Mouse (Mus musculus) CH12.LX (cell line): ENCODE measurements at regions not wholly inside any gene's neighbourhood (a gene's known extent, or its start where the extent isn't known, plus 50 kb on each side); places are given as distances from the start of the nearest gene placed in this dataset.

ENCODE experiments used
- DNase-seq: peaks from one replicate; pipeline ENCODE4 v3.0.0-alpha.2; 2013; ENCODE audit errors: extremely low read depth
- H3K27ac ChIP-seq: 2 replicates; pipeline ENCODE4 v1.5.1; 2012; ENCODE audit warnings: low read depth, mild to moderate bottlenecking, control low read depth, moderate library complexity; ENCODE audit not compliant: insufficient read depth
- H3K27me3 ChIP-seq: replicated peaks from 2 replicates; pipeline ENCODE3; 2012; ENCODE audit warnings: inconsistent platforms
- H3K36me3 ChIP-seq, 2 experiments: replicated peaks in 1 of 2; 2 replicates each; pipeline versions ENCODE3 to v1.6.1; 2012; ENCODE audit warnings: inconsistent platforms in 1 of 2, low read length in 1 of 2, mild to moderate bottlenecking in 1 of 2, mixed read lengths in 1 of 2, moderate library complexity in 1 of 2; ENCODE audit not compliant: control insufficient read depth in 1 of 2, insufficient read depth in 1 of 2
- H3K4me1 ChIP-seq, 2 experiments: 2 replicates each; pipeline ENCODE4 v1.6.1; 2012; ENCODE audit warnings: inconsistent platforms in 1 of 2, moderate library complexity in 1 of 2; ENCODE audit not compliant: insufficient read depth in 2 of 2, control insufficient read depth in 1 of 2
- H3K4me2 ChIP-seq: 2 replicates; pipeline ENCODE4 v1.6.1; 2012; ENCODE audit warnings: low read depth, mild to moderate bottlenecking, control low read depth; ENCODE audit not compliant: poor library complexity, insufficient read depth, severe bottlenecking
- H3K4me3 ChIP-seq, 3 experiments: fragments of 150-350 bp in 1 of 3; sonication (generic) in 1 of 3; replicated peaks in 1 of 3; 2 replicates each; pipeline versions ENCODE3 to v1.5.1; 2011 to 2012; ENCODE audit warnings: low read depth in 2 of 3, low read length in 2 of 3, mild to moderate bottlenecking in 2 of 3, moderate library complexity in 2 of 3, control low read depth in 1 of 3, improper control_type of control experiment in 1 of 3, inconsistent platforms in 1 of 3, mixed read lengths in 1 of 3; ENCODE audit not compliant: poor library complexity in 1 of 3
- H3K79me2 ChIP-seq: replicated peaks from 2 replicates; pipeline ENCODE4 v1.6.1; 2012; ENCODE audit warnings: mild to moderate bottlenecking, moderate library complexity; ENCODE audit not compliant: control insufficient read depth, poor library complexity, insufficient read depth, severe bottlenecking; ENCODE audit errors: extremely low read depth
- H3K9ac ChIP-seq: 2 replicates; pipeline ENCODE4 v1.6.1; 2012; ENCODE audit warnings: low read depth, mild to moderate bottlenecking, control low read depth, moderate library complexity; ENCODE audit not compliant: insufficient read depth
- H3K9me3 ChIP-seq: replicated peaks from 2 replicates; pipeline ENCODE3; 2012; ENCODE audit warnings: low read length, inconsistent platforms, mixed read lengths
- BHLHE40 ChIP-seq: IDR thresholded peaks from 2 replicates; pipeline ENCODE4 v1.6.1; 2011; ENCODE audit warnings: mild to moderate bottlenecking, low read depth, low read length, improper control_type of control experiment
- CHD1 ChIP-seq: IDR thresholded peaks from 2 replicates; pipeline ENCODE4 v1.6.1; 2012; ENCODE audit warnings: low read depth, low read length, improper control_type of control experiment, inconsistent platforms
- CHD2 ChIP-seq: IDR thresholded peaks from 2 replicates; pipeline ENCODE4 v1.6.1; 2011; ENCODE audit warnings: low read length, improper control_type of control experiment
- CTCF ChIP-seq, 2 experiments: IDR thresholded peaks in 1 of 2; conservative IDR thresholded peaks in 1 of 2; 2 replicates each; pipeline ENCODE4 v1.5.1; 2011 to 2012; ENCODE audit warnings: low read depth in 2 of 2, low read length in 2 of 2, improper control_type of control experiment in 1 of 2, inconsistent platforms in 1 of 2, mild to moderate bottlenecking in 1 of 2, moderate library complexity in 1 of 2
- E2F4 ChIP-seq: IDR thresholded peaks from 2 replicates; pipeline ENCODE4 v1.6.1; 2011; ENCODE audit warnings: low read depth, low read length, improper control_type of control experiment; ENCODE audit not compliant: insufficient replicate concordance
- ELF1 ChIP-seq: IDR thresholded peaks from 2 replicates; pipeline ENCODE4 v1.6.1; 2014; ENCODE audit warnings: low read depth, mild to moderate bottlenecking, inconsistent platforms, low read length, improper control_type of control experiment
- EP300 ChIP-seq: IDR thresholded peaks from 2 replicates; pipeline ENCODE4 v1.6.1; 2011; ENCODE audit warnings: low read length, improper control_type of control experiment
- GABPA ChIP-seq: IDR thresholded peaks from 2 replicates; pipeline ENCODE4 v1.6.1; 2012; ENCODE audit warnings: low read depth, low read length, improper control_type of control experiment, inconsistent platforms; ENCODE audit not compliant: insufficient replicate concordance
- HCFC1 ChIP-seq: IDR thresholded peaks from 2 replicates; pipeline ENCODE4 v1.6.1; 2012; ENCODE audit warnings: low read depth, mild to moderate bottlenecking, inconsistent platforms, low read length, improper control_type of control experiment
- JUN ChIP-seq: IDR thresholded peaks from 2 replicates; pipeline ENCODE4 v1.6.1; 2011; ENCODE audit warnings: low read depth, mild to moderate bottlenecking, low read length, improper control_type of control experiment, moderate library complexity; ENCODE audit not compliant: insufficient read depth
- JUND ChIP-seq: conservative IDR thresholded peaks from 2 replicates; pipeline ENCODE4 v1.6.1; 2011; ENCODE audit warnings: low read depth, low read length, improper control_type of control experiment
- KAT2A ChIP-seq: IDR thresholded peaks from 2 replicates; pipeline ENCODE4 v1.6.1; 2012; ENCODE audit warnings: low read length, improper control_type of control experiment, inconsistent platforms; ENCODE audit not compliant: insufficient replicate concordance
- MAX ChIP-seq: IDR thresholded peaks from 2 replicates; pipeline ENCODE4 v1.6.1; 2011; ENCODE audit warnings: low read length, improper control_type of control experiment
- MXI1 ChIP-seq: IDR thresholded peaks from 2 replicates; pipeline ENCODE4 v1.6.1; 2011; ENCODE audit warnings: mild to moderate bottlenecking, low read depth, low read length, improper control_type of control experiment
- MYC ChIP-seq: IDR thresholded peaks from 2 replicates; pipeline ENCODE4 v1.6.1; 2011; ENCODE audit warnings: low read depth, mild to moderate bottlenecking, improper control_type of control experiment, low read length
- NELFE ChIP-seq: IDR thresholded peaks from 2 replicates; pipeline ENCODE4 v1.6.1; 2011; ENCODE audit warnings: low read depth, low read length, improper control_type of control experiment
- NRF1 ChIP-seq: IDR thresholded peaks from 2 replicates; pipeline ENCODE4 v1.6.1; 2014; ENCODE audit warnings: low read depth, mild to moderate bottlenecking, inconsistent platforms, low read length, improper control_type of control experiment, moderate library complexity
- PAX5 ChIP-seq: IDR thresholded peaks from 2 replicates; pipeline ENCODE4 v1.6.1; 2012; ENCODE audit warnings: low read length, inconsistent platforms, mixed read lengths
- POLR2A ChIP-seq: IDR thresholded peaks from 2 replicates; pipeline ENCODE4 v1.6.1; 2011; ENCODE audit warnings: low read depth, mild to moderate bottlenecking, improper control_type of control experiment, low read length
- POLR2AphosphoS2 ChIP-seq: IDR thresholded peaks from 2 replicates; pipeline ENCODE4 v1.6.1; 2011; ENCODE audit warnings: low read depth, low read length, improper control_type of control experiment
- RAD21 ChIP-seq: IDR thresholded peaks from 2 replicates; pipeline ENCODE4 v1.6.1; 2011; ENCODE audit warnings: low read depth, mild to moderate bottlenecking, low read length, improper control_type of control experiment, moderate library complexity
- RCOR1 ChIP-seq: conservative IDR thresholded peaks from 2 replicates; pipeline ENCODE4 v1.6.1; 2012; ENCODE audit warnings: low read depth, mild to moderate bottlenecking, inconsistent platforms, low read length, improper control_type of control experiment
- SIN3A ChIP-seq: IDR thresholded peaks from 2 replicates; pipeline ENCODE4 v1.6.1; 2012; ENCODE audit warnings: low read length, improper control_type of control experiment, inconsistent platforms
- SMC3 ChIP-seq: IDR thresholded peaks from 2 replicates; pipeline ENCODE4 v1.6.1; 2011; ENCODE audit warnings: low read depth, low read length, improper control_type of control experiment
- TCF12 ChIP-seq: IDR thresholded peaks from 2 replicates; pipeline ENCODE4 v1.6.1; 2014; ENCODE audit warnings: low read depth, mild to moderate bottlenecking, inconsistent platforms, low read length, improper control_type of control experiment
- UBTF ChIP-seq: IDR thresholded peaks from 2 replicates; pipeline ENCODE4 v1.6.1; 2012; ENCODE audit warnings: low read depth, mild to moderate bottlenecking, inconsistent platforms, low read length, improper control_type of control experiment, moderate library complexity
- USF1 ChIP-seq: IDR thresholded peaks from 2 replicates; pipeline ENCODE4 v1.6.1; 2014; ENCODE audit warnings: low read depth, mild to moderate bottlenecking, inconsistent platforms, low read length, improper control_type of control experiment
- USF2 ChIP-seq: conservative IDR thresholded peaks from 2 replicates; pipeline ENCODE4 v1.6.1; 2011; ENCODE audit warnings: low read depth, low read length, improper control_type of control experiment
- ZC3H11A ChIP-seq: IDR thresholded peaks from 2 replicates; pipeline ENCODE4 v1.6.1; 2012; ENCODE audit warnings: low read depth, mild to moderate bottlenecking, inconsistent platforms, low read length, improper control_type of control experiment
- ZKSCAN1 ChIP-seq: IDR thresholded peaks from 2 replicates; pipeline ENCODE4 v1.6.1; 2012; ENCODE audit warnings: low read depth, inconsistent platforms, low read length, improper control_type of control experiment, borderline replicate concordance
- ZNF384 ChIP-seq: IDR thresholded peaks from 2 replicates; pipeline ENCODE4 v1.6.1; 2012; ENCODE audit warnings: low read depth, low read length, improper control_type of control experiment, inconsistent platforms
- dilution Hi-C: fragments of 300-500 bp; cut with MboI; formaldehyde crosslinking; loops from 2 replicates; pipeline ENCODE4 v1.14.3; 2020; ENCODE audit warnings: low sequenced_read_pairs; ENCODE audit not compliant: extremely low pct_unique_long_range_greater_than_20kb, extremely low pct_ligation_motif_present
- in situ Hi-C: fragments of 300-500 bp; cut with MboI; formaldehyde crosslinking; loops from 3 replicates; pipeline ENCODE4 v1.14.3; 2019; ENCODE audit warnings: low sequenced_read_pairs, low pct_ligation_motif_present, low pct_unique_long_range_greater_than_20kb, mixed read lengths

GRCm38 (mm10) chr3:133809007-133809552 lies 264.1 kb upstream of the Tet2 start (continued):
- TF ChIP-seq RCOR1: peak; percentile 64
- peak; percentile 81 for TF ChIP-seq SIN3A
- TF ChIP-seq ZKSCAN1: no peak
- TF ChIP-seq UBTF: no peak
- no peak for TF ChIP-seq KAT2A
- TF ChIP-seq MYC: peak; percentile 86
- no peak for TF ChIP-seq NELFE
- peak; percentile 95 for TF ChIP-seq EP300
- TF ChIP-seq SMC3: peak; percentile 70
- TF ChIP-seq ZC3H11A: 0 out of 2 replicates have a peak, but pooled peaks have one; percentile 4
- TF ChIP-seq E2F4: peak; percentile 78; the same call in 1 of the 2 replicates
- TF ChIP-seq HCFC1: no peak; the same call in 1 of the 2 replicates
- TF ChIP-seq JUND: peak; percentile 49
- peak; percentile 67 for TF ChIP-seq ZNF384
- no peak for TF ChIP-seq GABPA
- peak; percentile 39; the same call in 1 of the 2 replicates for TF ChIP-seq BHLHE40
- TF ChIP-seq ELF1: peak; percentile 54; the same call in 1 of the 2 replicates
- TF ChIP-seq CHD2: peak; percentile 38; the same call in 1 of the 2 replicates
- 0 out of 2 replicates have a peak, but pooled peaks have one; percentile 55 for TF ChIP-seq MXI1
- TF ChIP-seq TCF12: peak; percentile 94

- no peaks in the 10 kb centered on the region for H3K36me3 ChIP-seq
- H3K4me1 ChIP-seq: peaks cover 0 to 17% of the 10 kb centered on the region in 2 experiments; a peak in 3 of 4 replicates
- no peaks in the 10 kb centered on the region for H3K79me2 ChIP-seq
- H3K27ac ChIP-seq: no peak overlapping the region
- DNase-seq: peak; percentile 41
- no peaks in the 10 kb centered on the region for H3K9me3 ChIP-seq
- in situ Hi-C loops: loop anchor here (25.0 kb wide), 1 partner anchor 482 kb away; no protein-coding TSS in a partner anchor
- no peaks in the 10 kb centered on the region for H3K27me3 ChIP-seq
- no peak overlapping the region for H3K4me3 ChIP-seq
- peak overlapping the region; percentile 33; the same call in 1 of the 2 replicates for H3K9ac ChIP-seq
- no peak overlapping the region; the same call in 1 of the 2 replicates for H3K4me2 ChIP-seq
- dilution Hi-C loops: no loop called here
- TF ChIP-seq NELFE (no peak), RCOR1 (no peak), KAT2A (no peak), HCFC1 (no peak), PAX5 (no peak), EP300 (no peak), SMC3 (peak; percentile 85), NRF1 (no peak), ZKSCAN1 (no peak), CTCF (conservative IDR thresholded peaks at IDR 0.05 in 1 of 2, IDR thresholded peaks at IDR 0.05 in 1 of 2; ENCODE audit: low read depth in 2 of 2, low read length in 2 of 2) (peak in 1 of 2 experiments; percentile 81; a peak in 2 of 4 replicates), USF2 (no peak), ZC3H11A (peak; percentile 84), JUN (no peak), ZNF384 (peak; percentile 89), JUND (no peak; the same call in 1 of the 2 replicates), CHD1 (no peak), ELF1 (no peak), RAD21 (peak; percentile 89), E2F4 (no peak), MXI1 (no peak), MAX (no peak), UBTF (no peak), TCF12 (no peak), POLR2A (no peak), MYC (no peak), GABPA (no peak), USF1 (no peak), POLR2AphosphoS2 (no peak), CHD2 (no peak), BHLHE40 (no peak)
Measured at GRCm38 (mm10) chr3:133818966-133819700, 274.2 kb upstream of the Tet2 start.
